Mouse (Mus musculus) kidney, postnatal 4 days (tissue): ENCODE results near the gene Aff2.

ENCODE experiments used
- DNase-seq, 2 experiments: peaks; one replicate each; pipeline ENCODE4 v3.0.0; 2021; ENCODE audit warnings: mixed read lengths in 2 of 2

Aff2 gene

GRCm38 (mm10) chrX:69360238-69361054 lies at the start of gene Aff2:
Gene Aff2, plus strand, starts transcription at chrX:69360294.
- peak; percentile 44 to 66 for DNase-seq

GRCm38 (mm10) chrX:69337296-69337695 lies 22.8 kb upstream of the Aff2 start:
- DNase-seq, result no peak

- no peak for DNase-seq
Measured at GRCm38 (mm10) chrX:69355621-69356020, 4.5 kb upstream of the Aff2 start.

- DNase-seq, result peak in 1 of 2 experiments; percentile 6
Measured at GRCm38 (mm10) chrX:69359360-69359759, 734 bp upstream of the Aff2 start.

- peak in 1 of 2 experiments; percentile 3 for DNase-seq
Measured at GRCm38 (mm10) chrX:69359885-69360237, 233 bp upstream of the Aff2 start.

GRCm38 (mm10) chrX:69361055-69361558 lies 1.0 kb downstream of the Aff2 start:
- no peak for DNase-seq

GRCm38 (mm10) chrX:69364198-69364597 lies 4.1 kb downstream of the Aff2 start:
- DNase-seq, result no peak

GRCm38 (mm10) chrX:69373341-69373740 lies 13.2 kb downstream of the Aff2 start:
- no peak for DNase-seq

- peak in 1 of 2 experiments; percentile 1 for DNase-seq
Measured at GRCm38 (mm10) chrX:69389738-69390137, 29.6 kb downstream of the Aff2 start.

GRCm38 (mm10) chrX:69415043-69415442 lies 54.9 kb downstream of the Aff2 start:
- DNase-seq, result no peak

GRCm38 (mm10) chrX:69438422-69438821 lies 78.3 kb downstream of the Aff2 start:
- DNase-seq, result no peak

- no peak for DNase-seq
Measured at GRCm38 (mm10) chrX:69441937-69442336, 81.8 kb downstream of the Aff2 start.

- no peak for DNase-seq
Measured at GRCm38 (mm10) chrX:69460896-69461295, 100.8 kb downstream of the Aff2 start.

- no peak for DNase-seq
Measured at GRCm38 (mm10) chrX:69502061-69502460, 142.0 kb downstream of the Aff2 start.

- no peak for DNase-seq
Measured at GRCm38 (mm10) chrX:69518040-69518575, 158.0 kb downstream of the Aff2 start.

- DNase-seq, result no peak
Measured at GRCm38 (mm10) chrX:69540811-69541210, 180.7 kb downstream of the Aff2 start.

GRCm38 (mm10) chrX:69579903-69580459 lies 219.9 kb downstream of the Aff2 start:
- DNase-seq, result no peak

- no peak for DNase-seq
Measured at GRCm38 (mm10) chrX:69608793-69609192, 248.7 kb downstream of the Aff2 start.

GRCm38 (mm10) chrX:69663038-69663437 lies 302.9 kb downstream of the Aff2 start:
- DNase-seq, result no peak

- no peak for DNase-seq
Measured at GRCm38 (mm10) chrX:69666145-69666677, 306.1 kb downstream of the Aff2 start.

- DNase-seq, result no peak
Measured at GRCm38 (mm10) chrX:69675691-69676090, 315.6 kb downstream of the Aff2 start.

GRCm38 (mm10) chrX:69698840-69699239 lies 338.7 kb downstream of the Aff2 start:
- no peak for DNase-seq

GRCm38 (mm10) chrX:69738972-69739371 lies 378.9 kb downstream of the Aff2 start:
- no peak for DNase-seq
